Mouse (Mus musculus): ENCODE measurements at regions not wholly inside any gene's neighbourhood (a gene's known extent, or its start where the extent isn't known, plus 50 kb on each side); places are given as distances from the start of the nearest gene placed in this dataset.
A peak's percentile ranks its signal among the peaks of the same experiment; 100 is the strongest.

DNA sequence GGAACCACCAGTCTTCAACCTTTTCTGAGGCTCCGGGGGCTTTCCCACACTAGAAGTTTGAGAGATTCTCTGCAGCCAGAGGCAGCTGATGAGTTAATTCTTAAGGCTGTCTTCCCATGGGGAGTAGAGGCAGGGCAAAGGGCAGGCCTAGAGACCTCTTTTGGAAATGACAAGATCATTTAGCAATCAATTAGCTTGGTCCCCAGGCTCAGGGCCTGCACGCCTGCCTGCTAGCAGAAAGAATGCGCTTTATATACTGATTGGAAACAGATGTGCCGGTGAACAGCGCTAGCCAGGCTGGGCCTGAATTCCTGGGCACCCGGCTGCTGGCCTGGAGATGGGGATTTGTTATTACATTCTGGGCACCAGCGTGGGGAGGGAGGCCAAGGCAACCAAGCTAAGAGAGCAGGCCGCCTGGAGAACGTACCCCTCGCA, 156.2 kb downstream of the Utp6 start:
- Histone ChIP-seq H3K4me3 (ENCODE audit: low read depth, low read length) (no peak overlapping the region), H3K9ac (ENCODE audit: low read depth, low read length) (no peak overlapping the region), H3K4me2 (ENCODE audit: low read depth, low read length) (no peak overlapping the region), H3K36me3 (ENCODE audit: control insufficient read depth, insufficient read depth) (no peaks in the 10 kb centered on the region), H3K27ac (ENCODE audit: low read length) (no peak overlapping the region), H3K9me3 (replicated peaks; ENCODE audit: control insufficient read depth, low read length) (no peaks in the 10 kb centered on the region), H3K4me1 (ENCODE audit: control insufficient read depth, low read depth, low read length) (no peaks in the 10 kb centered on the region), H3K27me3 (ENCODE audit: control insufficient read depth, insufficient read depth, low read depth, low read length) (no peaks in the 10 kb centered on the region)
- no peak for ATAC-seq (ENCODE audit: low read depth)
- 70% methylated on average over 10 of the region's 10 CpGs for WGBS (ENCODE audit: insufficient replicate concordance)

DNA sequence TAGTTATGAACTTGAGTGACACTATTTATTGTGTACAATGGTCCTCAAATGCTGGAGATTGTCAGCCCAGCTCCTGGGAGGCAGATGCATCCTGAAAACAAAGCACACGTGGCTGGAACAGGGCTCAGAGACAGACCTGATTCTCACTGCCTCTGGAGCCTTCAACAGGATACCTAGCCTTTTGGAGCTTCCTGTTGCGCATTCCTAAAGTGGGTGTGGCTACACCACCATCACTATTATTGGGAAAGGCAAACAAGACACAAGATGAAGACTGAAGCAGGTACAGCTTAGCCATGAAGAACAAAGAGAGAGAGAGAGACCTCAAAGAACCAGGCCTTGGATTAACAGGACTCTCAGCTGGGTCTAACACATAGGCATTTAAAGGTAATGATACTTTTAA, 158.2 kb downstream of the Utp6 start:
- Histone ChIP-seq H3K9me3 (replicated peaks; ENCODE audit: control insufficient read depth, low read length) (no peaks in the 10 kb centered on the region), H3K27me3 (ENCODE audit: control insufficient read depth, insufficient read depth, low read depth, low read length) (no peaks in the 10 kb centered on the region), H3K4me3 (ENCODE audit: low read depth, low read length) (no peak overlapping the region), H3K9ac (ENCODE audit: low read depth, low read length) (no peak overlapping the region), H3K4me1 (ENCODE audit: control insufficient read depth, low read depth, low read length) (no peaks in the 10 kb centered on the region), H3K36me3 (ENCODE audit: control insufficient read depth, insufficient read depth) (no peaks in the 10 kb centered on the region), H3K27ac (ENCODE audit: low read length) (no peak overlapping the region), H3K4me2 (ENCODE audit: low read depth, low read length) (no peak overlapping the region)
- ATAC-seq (ENCODE audit: low read depth): no peak
- 59% methylated on average over 2 of the region's 2 CpGs for WGBS (ENCODE audit: insufficient replicate concordance)

DNA sequence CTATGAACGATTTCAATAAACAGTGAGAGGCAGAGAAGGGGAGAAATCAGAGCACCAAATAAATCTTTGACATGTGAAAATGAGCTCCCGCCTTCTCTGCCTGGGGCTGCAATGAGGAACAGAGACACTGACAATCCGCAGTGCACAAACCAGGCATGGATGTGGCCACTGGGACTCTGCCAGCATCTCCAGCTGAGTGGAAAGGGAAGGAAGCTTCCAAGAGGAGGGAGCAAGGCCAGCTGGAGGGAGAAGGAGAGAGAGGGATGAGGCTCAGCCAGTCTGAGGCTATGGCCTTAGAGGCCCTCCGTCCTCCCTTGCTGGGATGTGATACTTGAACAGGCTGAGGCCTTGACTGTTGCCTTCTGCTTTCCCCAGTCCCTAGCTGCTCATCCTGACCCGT, 159.2 kb downstream of the Utp6 start:
- ATAC-seq (ENCODE audit: low read depth): no peak
- H3K9me3 ChIP-seq (replicated peaks; ENCODE audit: control insufficient read depth, low read length): no peaks in the 10 kb centered on the region
- no peak overlapping the region for H3K4me3 ChIP-seq (ENCODE audit: low read depth, low read length)
- H3K9ac ChIP-seq (ENCODE audit: low read depth, low read length): no peak overlapping the region
- WGBS (ENCODE audit: insufficient replicate concordance): 53% methylated on average over 5 of the region's 5 CpGs
- H3K36me3 ChIP-seq (ENCODE audit: control insufficient read depth, insufficient read depth): no peaks in the 10 kb centered on the region
- H3K27me3 ChIP-seq (ENCODE audit: control insufficient read depth, insufficient read depth, low read depth, low read length): no peaks in the 10 kb centered on the region
- no peak overlapping the region for H3K4me2 ChIP-seq (ENCODE audit: low read depth, low read length)
- H3K4me1 ChIP-seq (ENCODE audit: control insufficient read depth, low read depth, low read length): no peaks in the 10 kb centered on the region
- H3K27ac ChIP-seq (ENCODE audit: low read length): no peak overlapping the region

DNA sequence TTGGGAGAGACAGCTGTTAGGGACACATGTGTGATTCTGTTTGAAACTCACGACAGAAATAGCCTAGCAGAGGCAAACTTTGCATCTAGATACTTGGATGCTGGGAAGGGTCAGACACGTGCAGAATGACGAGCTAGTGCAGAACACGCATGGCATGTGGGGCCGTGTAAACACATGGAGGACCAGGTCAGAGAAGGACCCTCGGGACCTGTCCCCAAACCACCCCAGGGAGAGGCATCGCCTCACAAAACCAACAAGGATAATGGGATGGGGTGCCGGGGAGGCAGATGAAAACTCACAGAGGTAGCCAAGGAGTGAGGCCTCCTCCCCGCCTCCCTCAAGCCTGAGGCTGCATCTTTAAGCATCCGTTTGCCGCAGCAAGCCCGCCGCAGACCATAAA, 159.6 kb downstream of the Utp6 start:
- H3K27me3 ChIP-seq (ENCODE audit: control insufficient read depth, insufficient read depth, low read depth, low read length): no peaks in the 10 kb centered on the region
- H3K9me3 ChIP-seq (replicated peaks; ENCODE audit: control insufficient read depth, low read length): no peaks in the 10 kb centered on the region
- H3K4me3 ChIP-seq (ENCODE audit: low read depth, low read length): no peak overlapping the region
- no peaks in the 10 kb centered on the region for H3K36me3 ChIP-seq (ENCODE audit: control insufficient read depth, insufficient read depth)
- no peaks in the 10 kb centered on the region for H3K4me1 ChIP-seq (ENCODE audit: control insufficient read depth, low read depth, low read length)
- WGBS (ENCODE audit: insufficient replicate concordance): 70% methylated on average over 13 of the region's 13 CpGs
- no peak for ATAC-seq (ENCODE audit: low read depth)
- no peak overlapping the region for H3K9ac ChIP-seq (ENCODE audit: low read depth, low read length)
- no peak overlapping the region for H3K4me2 ChIP-seq (ENCODE audit: low read depth, low read length)
- H3K27ac ChIP-seq (ENCODE audit: low read length): no peak overlapping the region

DNA sequence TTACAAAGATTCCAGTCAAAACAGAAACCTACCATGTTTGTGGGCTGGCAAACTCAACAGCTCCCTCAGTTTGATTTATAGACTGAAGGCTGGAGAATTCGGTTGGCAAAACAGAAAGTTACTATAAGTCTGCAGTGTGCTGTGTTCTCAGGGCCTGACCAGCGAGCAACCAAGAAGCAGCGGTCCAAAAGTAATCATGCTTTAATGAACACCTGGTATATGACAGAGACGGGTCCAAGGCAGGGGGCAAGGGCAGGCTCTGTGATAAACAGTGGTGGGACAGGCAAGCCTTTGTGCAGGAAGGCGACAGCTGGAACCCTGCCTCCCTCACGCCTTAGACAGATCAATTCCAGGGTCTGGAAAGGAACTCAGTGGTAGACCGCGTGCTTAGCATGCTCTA, 161.9 kb downstream of the Utp6 start:
- H3K27ac ChIP-seq (ENCODE audit: low read length): no peak overlapping the region
- no peak overlapping the region for H3K9ac ChIP-seq (ENCODE audit: low read depth, low read length)
- no peaks in the 10 kb centered on the region for H3K27me3 ChIP-seq (ENCODE audit: control insufficient read depth, insufficient read depth, low read depth, low read length)
- no peak overlapping the region for H3K4me2 ChIP-seq (ENCODE audit: low read depth, low read length)
- H3K9me3 ChIP-seq (replicated peaks; ENCODE audit: control insufficient read depth, low read length): no peaks in the 10 kb centered on the region
- ATAC-seq (ENCODE audit: low read depth): no peak
- 58% methylated on average over 8 of the region's 8 CpGs for WGBS (ENCODE audit: insufficient replicate concordance)
- H3K36me3 ChIP-seq (ENCODE audit: control insufficient read depth, insufficient read depth): no peaks in the 10 kb centered on the region
- H3K4me1 ChIP-seq (ENCODE audit: control insufficient read depth, low read depth, low read length): no peaks in the 10 kb centered on the region
- no peak overlapping the region for H3K4me3 ChIP-seq (ENCODE audit: low read depth, low read length)

DNA sequence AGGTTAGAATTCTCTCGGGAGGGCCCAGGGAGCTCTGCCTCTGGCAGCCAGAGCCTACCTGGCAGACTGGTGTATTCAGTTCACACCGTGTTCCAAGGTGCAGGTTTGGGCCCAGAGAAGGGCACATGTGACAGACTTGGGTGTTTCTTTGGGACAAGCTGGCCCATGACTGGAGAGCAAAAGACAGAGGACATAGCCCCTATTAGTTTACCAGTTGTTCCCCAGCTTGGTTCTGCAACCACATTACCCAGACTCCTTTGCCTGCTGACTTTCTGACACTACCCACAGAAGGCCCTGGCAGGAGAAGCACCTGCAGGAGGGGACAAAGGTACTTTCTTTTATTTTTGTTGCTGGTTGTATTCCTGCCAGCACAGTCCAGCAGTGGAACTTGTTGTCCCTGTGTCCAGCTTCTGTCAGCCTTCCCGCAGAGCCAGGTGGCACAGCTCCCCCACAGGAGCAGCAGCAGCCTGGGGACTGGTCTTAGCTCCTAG, 173.9 kb downstream of the Utp6 start:
- Histone ChIP-seq H3K36me3 (ENCODE audit: control insufficient read depth, insufficient read depth) (no peaks in the 10 kb centered on the region), H3K9ac (ENCODE audit: low read depth, low read length) (no peak overlapping the region), H3K27me3 (ENCODE audit: control insufficient read depth, insufficient read depth, low read depth, low read length) (no peaks in the 10 kb centered on the region), H3K4me3 (ENCODE audit: low read depth, low read length) (no peak overlapping the region), H3K4me1 (ENCODE audit: control insufficient read depth, low read depth, low read length) (peaks cover 24% of the 10 kb centered on the region), H3K4me2 (ENCODE audit: low read depth, low read length) (no peak overlapping the region), H3K27ac (ENCODE audit: low read length) (no peak overlapping the region), H3K9me3 (replicated peaks; ENCODE audit: control insufficient read depth, low read length) (no peaks in the 10 kb centered on the region)
- 53% methylated on average over 3 of the region's 3 CpGs for WGBS (ENCODE audit: insufficient replicate concordance)
- no peak for ATAC-seq (ENCODE audit: low read depth)

DNA sequence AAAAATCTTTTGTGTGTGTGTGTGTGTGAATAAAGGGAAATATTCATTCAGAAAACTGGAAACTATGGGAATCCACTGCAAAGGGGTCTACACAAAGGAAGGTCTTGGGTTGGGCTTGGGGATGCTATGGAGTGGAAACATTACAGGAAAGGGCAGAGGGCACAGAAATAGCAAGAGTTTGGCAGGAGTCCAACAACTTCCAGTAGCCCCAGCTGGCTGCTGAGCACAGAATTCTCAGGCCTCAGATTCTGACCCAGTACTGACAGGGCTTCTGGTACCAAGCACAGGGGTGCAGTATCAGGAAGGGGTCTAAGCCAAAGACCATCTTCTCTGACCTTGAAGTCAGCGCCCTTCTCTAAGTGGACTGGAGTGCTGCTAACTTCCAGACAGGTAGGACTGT, 174.4 kb downstream of the Utp6 start:
- Histone ChIP-seq H3K9me3 (replicated peaks; ENCODE audit: control insufficient read depth, low read length) (no peaks in the 10 kb centered on the region), H3K36me3 (ENCODE audit: control insufficient read depth, insufficient read depth) (no peaks in the 10 kb centered on the region), H3K27me3 (ENCODE audit: control insufficient read depth, insufficient read depth, low read depth, low read length) (no peaks in the 10 kb centered on the region), H3K4me1 (ENCODE audit: control insufficient read depth, low read depth, low read length) (peaks cover 23% of the 10 kb centered on the region), H3K9ac (ENCODE audit: low read depth, low read length) (no peak overlapping the region), H3K4me2 (ENCODE audit: low read depth, low read length) (no peak overlapping the region), H3K27ac (ENCODE audit: low read length) (no peak overlapping the region), H3K4me3 (ENCODE audit: low read depth, low read length) (no peak overlapping the region)
- no peak for ATAC-seq (ENCODE audit: low read depth)
- WGBS (ENCODE audit: insufficient replicate concordance): 65% methylated on average over 1 of the region's 1 CpGs

DNA sequence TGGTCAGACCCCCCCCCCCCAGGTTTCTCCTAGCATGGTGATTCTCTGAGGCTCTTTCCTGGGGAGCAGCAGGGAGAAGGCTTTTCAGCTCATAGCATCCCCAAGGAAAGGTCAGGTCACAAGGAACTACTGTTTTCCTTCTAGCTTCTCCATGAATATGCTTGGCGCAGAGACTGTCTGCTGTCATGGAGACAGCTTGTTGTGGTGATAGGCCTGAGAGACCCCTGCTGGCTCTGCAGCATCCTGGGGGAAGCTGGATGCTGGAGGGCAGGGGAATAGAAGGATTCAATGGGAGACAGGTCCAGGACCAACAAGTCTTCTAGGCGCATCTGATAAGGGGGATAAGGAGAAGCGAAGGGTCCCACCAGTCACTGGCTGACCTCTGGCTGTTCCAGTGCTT, 178.1 kb downstream of the Utp6 start:
- Histone ChIP-seq H3K9me3 (replicated peaks; ENCODE audit: control insufficient read depth, low read length) (no peaks in the 10 kb centered on the region), H3K27ac (ENCODE audit: low read length) (no peak overlapping the region), H3K4me2 (ENCODE audit: low read depth, low read length) (no peak overlapping the region), H3K9ac (ENCODE audit: low read depth, low read length) (no peak overlapping the region), H3K36me3 (ENCODE audit: control insufficient read depth, insufficient read depth) (no peaks in the 10 kb centered on the region), H3K4me3 (ENCODE audit: low read depth, low read length) (no peak overlapping the region), H3K4me1 (ENCODE audit: control insufficient read depth, low read depth, low read length) (peaks cover 8% of the 10 kb centered on the region), H3K27me3 (ENCODE audit: control insufficient read depth, insufficient read depth, low read depth, low read length) (no peaks in the 10 kb centered on the region)
- no peak for ATAC-seq (ENCODE audit: low read depth)
- WGBS (ENCODE audit: insufficient replicate concordance): 68% methylated on average over 3 of the region's 3 CpGs

DNA sequence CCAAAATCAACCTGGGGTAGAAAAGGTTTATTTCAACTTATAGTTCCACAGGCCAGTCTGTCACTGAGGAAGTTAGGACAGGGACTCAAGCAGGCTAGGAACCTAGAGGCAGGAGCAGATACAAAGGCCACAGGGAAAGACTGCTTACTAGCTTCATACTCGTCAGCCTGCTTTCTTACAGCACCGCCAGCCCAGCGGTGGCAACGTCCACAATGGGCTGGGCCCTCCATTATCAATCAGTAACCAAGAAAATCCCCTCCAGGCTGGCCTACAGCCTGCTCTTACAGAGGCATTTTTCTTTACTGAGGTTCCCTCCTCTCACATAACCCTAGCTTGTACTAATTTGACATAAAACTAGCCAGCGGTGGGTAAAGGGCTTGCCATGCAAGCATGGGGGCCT, 180.2 kb downstream of the Utp6 start:
- no peaks in the 10 kb centered on the region for H3K36me3 ChIP-seq (ENCODE audit: control insufficient read depth, insufficient read depth)
- H3K9ac ChIP-seq (ENCODE audit: low read depth, low read length): no peak overlapping the region
- H3K27me3 ChIP-seq (ENCODE audit: control insufficient read depth, insufficient read depth, low read depth, low read length): no peaks in the 10 kb centered on the region
- no peaks in the 10 kb centered on the region for H3K9me3 ChIP-seq (replicated peaks; ENCODE audit: control insufficient read depth, low read length)
- H3K4me2 ChIP-seq (ENCODE audit: low read depth, low read length): no peak overlapping the region
- WGBS (ENCODE audit: insufficient replicate concordance): 53% methylated on average over 5 of the region's 5 CpGs
- H3K4me1 ChIP-seq (ENCODE audit: control insufficient read depth, low read depth, low read length): peaks cover 8% of the 10 kb centered on the region
- H3K4me3 ChIP-seq (ENCODE audit: low read depth, low read length): no peak overlapping the region
- peak; percentile 40; the same call in 1 of the 2 replicates for ATAC-seq (ENCODE audit: low read depth)
- H3K27ac ChIP-seq (ENCODE audit: low read length): no peak overlapping the region

DNA sequence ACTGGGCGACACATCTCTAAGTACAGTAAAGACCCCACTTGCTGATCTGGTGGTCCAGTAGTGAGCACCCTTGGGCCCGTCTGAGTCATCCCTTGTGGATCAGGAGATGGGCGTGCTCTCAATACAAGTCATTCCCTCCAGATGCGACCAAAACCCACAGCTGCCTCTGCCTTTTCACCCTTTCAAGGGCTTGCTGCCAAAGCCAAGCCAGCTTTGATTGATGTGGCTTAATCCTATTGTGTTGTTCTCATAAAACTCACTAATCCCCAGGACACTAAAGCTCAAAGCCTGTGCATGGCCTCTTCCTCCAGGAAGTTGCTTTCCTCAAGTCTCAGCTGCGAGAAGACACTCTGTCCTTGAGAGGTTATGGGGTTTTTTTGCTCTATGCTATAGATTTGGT, 182.4 kb downstream of the Utp6 start:
- Histone ChIP-seq H3K4me1 (ENCODE audit: control insufficient read depth, low read depth, low read length) (peaks cover 8% of the 10 kb centered on the region), H3K27ac (ENCODE audit: low read length) (no peak overlapping the region), H3K36me3 (ENCODE audit: control insufficient read depth, insufficient read depth) (no peaks in the 10 kb centered on the region), H3K9ac (ENCODE audit: low read depth, low read length) (no peak overlapping the region), H3K27me3 (ENCODE audit: control insufficient read depth, insufficient read depth, low read depth, low read length) (no peaks in the 10 kb centered on the region), H3K4me3 (ENCODE audit: low read depth, low read length) (no peak overlapping the region), H3K4me2 (ENCODE audit: low read depth, low read length) (no peak overlapping the region), H3K9me3 (replicated peaks; ENCODE audit: control insufficient read depth, low read length) (no peaks in the 10 kb centered on the region)
- WGBS (ENCODE audit: insufficient replicate concordance): 50% methylated on average over 5 of the region's 5 CpGs
- no peak for ATAC-seq (ENCODE audit: low read depth)
